Comparison of ENCODE assay signal across 12 mouse cellular contexts in genomic region chr13:34465862-34466430, GRCm38 (mm10).
DNase-seq lines count a peak whose midpoint lies in the region; ATAC-seq and TF ChIP-seq lines count a peak whose summit lies in the region.
"Had no signal": no experiment of that assay in that cellular context is flagged by ENCODE, and none has a peak within 500 bp of the region (broad histone marks: within the 10 kb centered on the region; RNA-seq: fewer than 3 reads in every experiment).

No protein-coding gene starts in this region.

- no peak for DNase-seq in embryonic facial prominence, embryonic 10.5 days (ENCODE audit: low spot score)
- peak; percentile 9 for DNase-seq in MEL (ENCODE audit: low read depth, low spot score)
- DNase-seq in limb, embryonic 10.5 days (ENCODE audit: low spot score), result peak; percentile 37
- no peak for DNase-seq in adrenal gland, postnatal 4 days (ENCODE audit: low spot score in 2 of 2)
- no peak for DNase-seq in ovary, adult 18-20 months (ENCODE audit: low spot score)
- DNase-seq in midbrain, embryonic 10.5 days (ENCODE audit: low spot score), result no peak
- DNase-seq: heart, postnatal 36 days; lung, adult 18-20 months had no signal

- H3K9me3 ChIP-seq in embryonic facial prominence, embryonic 12.5 days, result no peaks in the 10 kb centered on the region
- H3K9me3 ChIP-seq in embryonic facial prominence, embryonic 10.5 days, result no peaks in the 10 kb centered on the region
- H3K9me3 ChIP-seq in MEL (replicated peaks; ENCODE audit: insufficient read depth, low read length), result no peaks in the 10 kb centered on the region
- H3K9me3 ChIP-seq in limb, embryonic 10.5 days (replicated peaks), result no peaks in the 10 kb centered on the region
- no peaks in the 10 kb centered on the region for H3K9me3 ChIP-seq in liver, embryonic 16.5 days (replicated peaks; ENCODE audit: control insufficient read depth, low read length)
- H3K9me3 ChIP-seq in midbrain, embryonic 10.5 days (replicated peaks), result no peaks in the 10 kb centered on the region
- H3K9me3 ChIP-seq: midbrain, embryonic 12.5 days had no signal

- H3K4me1 ChIP-seq in embryonic facial prominence, embryonic 12.5 days, result peaks cover 29% of the 10 kb centered on the region
- peaks cover 24% of the 10 kb centered on the region for H3K4me1 ChIP-seq in embryonic facial prominence, embryonic 10.5 days
- H3K4me1 ChIP-seq in MEL (ENCODE audit: control insufficient read depth in 1 of 2, insufficient read depth in 2 of 2, low read length in 2 of 2), result peaks cover 0 to 3% of the 10 kb centered on the region in 2 experiments; a peak in 1 of 4 replicates
- H3K4me1 ChIP-seq in limb, embryonic 10.5 days, result peaks cover 19% of the 10 kb centered on the region
- no peaks in the 10 kb centered on the region; the same call in 1 of the 2 replicates for H3K4me1 ChIP-seq in liver, embryonic 16.5 days (ENCODE audit: control insufficient read depth, low read depth, low read length)
- peaks cover 7% of the 10 kb centered on the region; the same call in 1 of the 2 replicates for H3K4me1 ChIP-seq in midbrain, embryonic 10.5 days

- no peak for TF ChIP-seq RAD21 in MEL (IDR thresholded peaks at IDR 0.05; ENCODE audit: low read depth, low read length)

- H3K36me3 ChIP-seq in embryonic facial prominence, embryonic 12.5 days, result no peaks in the 10 kb centered on the region
- H3K36me3 ChIP-seq in embryonic facial prominence, embryonic 10.5 days (replicated peaks), result no peaks in the 10 kb centered on the region
- H3K36me3 ChIP-seq in MEL (ENCODE audit: control insufficient read depth in 1 of 2, insufficient read depth in 2 of 2, low read length in 2 of 2), result no peaks in the 10 kb centered on the region
- no peaks in the 10 kb centered on the region for H3K36me3 ChIP-seq in limb, embryonic 10.5 days
- no peaks in the 10 kb centered on the region for H3K36me3 ChIP-seq in liver, embryonic 16.5 days (ENCODE audit: control insufficient read depth, insufficient read depth)
- no peaks in the 10 kb centered on the region for H3K36me3 ChIP-seq in midbrain, embryonic 10.5 days
- H3K36me3 ChIP-seq: midbrain, embryonic 12.5 days had no signal

- ATAC-seq in embryonic facial prominence, embryonic 12.5 days (ENCODE audit: insufficient number of reproducible peaks, insufficient read depth, low FRiP score, low TSS enrichment), result no peak
- ATAC-seq in liver, embryonic 16.5 days (ENCODE audit: low read depth), result peak; percentile 69
- ATAC-seq: forebrain, embryonic 14.5 days had no signal

- no peak for TF ChIP-seq POLR2A in MEL (IDR thresholded peaks at IDR 0.05; ENCODE audit: control insufficient read depth in 1 of 2, insufficient read depth in 1 of 2, low read depth in 1 of 2, low read length in 2 of 2, poor library complexity in 1 of 2)

- peak overlapping the region; percentile 41; the same call in 1 of the 2 replicates for H3K27ac ChIP-seq in embryonic facial prominence, embryonic 12.5 days
- H3K27ac ChIP-seq in embryonic facial prominence, embryonic 10.5 days (replicated peaks), result no peak overlapping the region
- H3K27ac ChIP-seq in MEL (ENCODE audit: control insufficient read depth, low read depth, low read length), result no peak overlapping the region
- H3K27ac ChIP-seq in limb, embryonic 10.5 days, result no peak overlapping the region
- peak overlapping the region; percentile 72 for H3K27ac ChIP-seq in liver, embryonic 16.5 days (ENCODE audit: low read length)
- H3K27ac ChIP-seq in midbrain, embryonic 10.5 days (replicated peaks), result no peak overlapping the region
- H3K27ac ChIP-seq: midbrain, embryonic 12.5 days had no signal

- no peaks in the 10 kb centered on the region for H3K27me3 ChIP-seq in embryonic facial prominence, embryonic 12.5 days
- H3K27me3 ChIP-seq in embryonic facial prominence, embryonic 10.5 days (replicated peaks; ENCODE audit: low read depth, poor library complexity, severe bottlenecking), result no peaks in the 10 kb centered on the region
- H3K27me3 ChIP-seq in MEL (ENCODE audit: control insufficient read depth in 1 of 2, insufficient read depth in 2 of 2, low read length in 2 of 2), result no peaks in the 10 kb centered on the region; a peak in 2 of 4 replicates
- no peaks in the 10 kb centered on the region for H3K27me3 ChIP-seq in limb, embryonic 10.5 days (ENCODE audit: low read depth, poor library complexity, severe bottlenecking)
- no peaks in the 10 kb centered on the region for H3K27me3 ChIP-seq in liver, embryonic 16.5 days (ENCODE audit: control insufficient read depth, insufficient read depth, low read depth, low read length)
- no peaks in the 10 kb centered on the region for H3K27me3 ChIP-seq in midbrain, embryonic 10.5 days (ENCODE audit: low read depth, poor library complexity, severe bottlenecking)
- H3K27me3 ChIP-seq: midbrain, embryonic 12.5 days had no signal

- no peak overlapping the region for H3K9ac ChIP-seq in embryonic facial prominence, embryonic 12.5 days
- H3K9ac ChIP-seq in MEL (ENCODE audit: control insufficient read depth, low read depth, low read length, poor library complexity, severe bottlenecking), result no peak overlapping the region
- H3K9ac ChIP-seq in liver, embryonic 16.5 days (ENCODE audit: low read depth, low read length), result no peak overlapping the region
- H3K9ac ChIP-seq: midbrain, embryonic 12.5 days had no signal

- no peak overlapping the region for H3K4me3 ChIP-seq in embryonic facial prominence, embryonic 12.5 days
- no peak overlapping the region for H3K4me3 ChIP-seq in embryonic facial prominence, embryonic 10.5 days
- no peak overlapping the region for H3K4me3 ChIP-seq in MEL (ENCODE audit: control insufficient read depth in 1 of 2, insufficient read depth in 1 of 2, low read depth in 2 of 2, low read length in 2 of 2)
- no peak overlapping the region for H3K4me3 ChIP-seq in limb, embryonic 10.5 days
- no peak overlapping the region for H3K4me3 ChIP-seq in liver, embryonic 16.5 days (ENCODE audit: low read depth, low read length)
- H3K4me3 ChIP-seq in midbrain, embryonic 10.5 days, result no peak overlapping the region
- H3K4me3 ChIP-seq: midbrain, embryonic 12.5 days had no signal

- TF ChIP-seq CTCF in MEL (IDR thresholded peaks at IDR 0.05 in 2 of 3, conservative IDR thresholded peaks at IDR 0.05 in 1 of 3; ENCODE audit: control insufficient read depth in 1 of 3, insufficient read depth in 1 of 3, low read depth in 2 of 3, low read length in 3 of 3, poor library complexity in 1 of 3, severe bottlenecking in 1 of 3), result no peak

- no peaks in the 10 kb centered on the region for H3K79me2 ChIP-seq in MEL (ENCODE audit: control insufficient read depth, insufficient read depth, low read length, poor library complexity)

- TF ChIP-seq EP300 in MEL (IDR thresholded peaks at IDR 0.05; ENCODE audit: low read depth in 1 of 2, low read length in 2 of 2), result no peak

- H3K4me2 ChIP-seq in embryonic facial prominence, embryonic 12.5 days (replicated peaks), result no peak overlapping the region
- H3K4me2 ChIP-seq in liver, embryonic 16.5 days (ENCODE audit: low read depth, low read length), result no peak overlapping the region
- H3K4me2 ChIP-seq: midbrain, embryonic 12.5 days had no signal

TF ChIP-seq in MEL, 35 proteins besides CTCF, POLR2A, EP300 and RAD21:
- no peak for TF ChIP-seq ZC3H11A (IDR thresholded peaks at IDR 0.05; ENCODE audit: low read depth, low read length)
- no peak for TF ChIP-seq NRF1 (IDR thresholded peaks at IDR 0.05; ENCODE audit: insufficient read depth, low read depth, low read length, poor library complexity, severe bottlenecking)
- TF ChIP-seq UBTF (IDR thresholded peaks at IDR 0.05; ENCODE audit: borderline replicate concordance, insufficient read depth, low read depth, low read length), result no peak
- TF ChIP-seq MAFK (IDR thresholded peaks at IDR 0.05; ENCODE audit: borderline replicate concordance, low read depth, low read length), result no peak
- TF ChIP-seq CHD2 (IDR thresholded peaks at IDR 0.05; ENCODE audit: low read length), result no peak
- no peak for TF ChIP-seq SIN3A (IDR thresholded peaks at IDR 0.05; ENCODE audit: low read length)
- no peak for TF ChIP-seq JUND (IDR thresholded peaks at IDR 0.05; ENCODE audit: low read depth, low read length)
- no peak for TF ChIP-seq HCFC1 (IDR thresholded peaks at IDR 0.05; ENCODE audit: low read depth, low read length)
- no peak for TF ChIP-seq GABPA (IDR thresholded peaks at IDR 0.05; ENCODE audit: low read depth, low read length)
- TF ChIP-seq NELFE (IDR thresholded peaks at IDR 0.05; ENCODE audit: low read depth, low read length), result no peak
- TF ChIP-seq MXI1 (IDR thresholded peaks at IDR 0.05; ENCODE audit: low read depth, low read length), result no peak

Comparison
In these comparisons a context has a peak if more than half of its experiments do, and no peak if none do; other contexts are left out.
1. H3K27ac ChIP-seq: peak in embryonic facial prominence, embryonic 12.5 days (single experiment) and liver, embryonic 16.5 days (single experiment); none in embryonic facial prominence, embryonic 10.5 days (single experiment), MEL (single experiment), limb, embryonic 10.5 days (single experiment) and midbrain, embryonic 10.5 days (single experiment).
2. DNase-seq: peak in MEL (single experiment) and limb, embryonic 10.5 days (single experiment); none in embryonic facial prominence, embryonic 10.5 days (single experiment), adrenal gland, postnatal 4 days (0 of 2), ovary, adult 18-20 months (single experiment) and midbrain, embryonic 10.5 days (single experiment).